Mouse (Mus musculus): Measurements from ENCODE around the gene Elmo2. TPM values are rescaled to one million over a fixed set of nuclear protein-coding genes. Genes with fewer than 3 reads are reported as not detected.
A peak's percentile ranks its signal among the peaks of the same experiment; 100 is the strongest.

The Elmo2 gene
- total and polyA plus RNA-seq, 3 experiments: 17.4 to 27.6 TPM; not detected in 1

DNA sequence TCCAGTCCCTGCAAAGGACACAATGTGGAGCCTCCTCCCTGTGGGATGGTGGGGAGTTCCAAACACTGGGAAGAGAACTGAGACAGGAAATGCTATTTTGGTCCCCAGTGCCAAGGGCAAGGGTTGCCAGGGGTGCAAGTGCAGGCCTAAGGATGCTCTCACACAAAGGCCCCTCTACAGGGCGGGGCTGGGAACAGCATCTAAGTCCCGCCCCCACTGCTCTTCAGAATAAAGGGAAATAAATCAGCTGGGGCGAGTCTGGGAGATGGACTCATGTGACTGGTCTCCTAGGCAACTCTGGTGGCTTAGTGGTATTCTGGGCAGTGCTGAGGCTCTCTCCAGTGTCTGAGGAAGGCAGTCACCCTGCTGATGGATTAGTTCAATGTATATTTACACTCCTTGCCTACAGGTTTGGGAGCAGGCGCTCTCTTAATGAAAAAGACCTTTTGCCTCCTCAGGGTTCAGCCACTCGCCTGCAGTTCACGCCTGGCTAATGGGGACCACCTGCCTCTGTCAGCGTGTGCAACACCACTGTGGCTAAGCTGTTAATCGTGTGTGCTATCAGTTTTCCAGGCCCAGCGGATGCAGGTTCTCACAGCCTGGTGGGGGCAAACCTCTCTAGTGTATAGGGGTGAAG, 9.3 kb downstream of the Elmo2 start:
- peak; percentile 57 for DNase-seq (ENCODE audit: low read depth, low spot score)
- Histone ChIP-seq H3K9ac (ENCODE audit: control insufficient read depth, low read depth, low read length, poor library complexity, severe bottlenecking) (no peak overlapping the region), H3K36me3 (ENCODE audit: control insufficient read depth in 1 of 2, insufficient read depth in 2 of 2, low read length in 2 of 2) (peaks cover 2 to 44% of the 10 kb centered on the region in 2 experiments; a peak in 2 of 4 replicates), H3K4me1 (ENCODE audit: control insufficient read depth in 1 of 2, insufficient read depth in 2 of 2, low read length in 2 of 2) (peaks cover 39 to 51% of the 10 kb centered on the region in 2 experiments), H3K27ac (ENCODE audit: control insufficient read depth, low read depth, low read length) (peak overlapping the region; percentile 11; the same call in 1 of the 2 replicates), H3K79me2 (ENCODE audit: control insufficient read depth, insufficient read depth, low read length, poor library complexity) (peaks cover 3% of the 10 kb centered on the region; the same call in 1 of the 2 replicates), H3K27me3 (ENCODE audit: control insufficient read depth in 1 of 2, insufficient read depth in 2 of 2, low read length in 2 of 2) (no peaks in the 10 kb centered on the region), H3K4me3 (ENCODE audit: control insufficient read depth in 1 of 2, insufficient read depth in 1 of 2, low read depth in 2 of 2, low read length in 2 of 2) (no peak overlapping the region), H3K9me3 (replicated peaks; ENCODE audit: insufficient read depth, low read length) (no peaks in the 10 kb centered on the region)
- TF ChIP-seq ETS1 (IDR thresholded peaks at IDR 0.05; ENCODE audit: low read depth, low read length) (peak; percentile 58; the same call in 1 of the 2 replicates), USF1 (IDR thresholded peaks at IDR 0.05; ENCODE audit: low read depth, low read length) (peak; percentile 67), BHLHE40 (IDR thresholded peaks at IDR 0.05; ENCODE audit: borderline replicate concordance, low read depth, low read length) (peak; percentile 28; the same call in 1 of the 2 replicates), EP300 (IDR thresholded peaks at IDR 0.05; ENCODE audit: low read depth in 1 of 2, low read length in 2 of 2) (no peak)

- peaks cover 2 to 36% of the 10 kb centered on the region in 2 experiments; a peak in 2 of 4 replicates for H3K36me3 ChIP-seq (ENCODE audit: control insufficient read depth in 1 of 2, insufficient read depth in 2 of 2, low read length in 2 of 2)
- no peaks in the 10 kb centered on the region for H3K27me3 ChIP-seq (ENCODE audit: control insufficient read depth in 1 of 2, insufficient read depth in 2 of 2, low read length in 2 of 2)
- DNase-seq (ENCODE audit: low read depth, low spot score): no peak
- TF ChIP-seq GATA1 (IDR thresholded peaks at IDR 0.05; ENCODE audit: low read depth, low read length): no peak
- no peak for TF ChIP-seq MYC (IDR thresholded peaks at IDR 0.05; ENCODE audit: low read depth, low read length)
- TF ChIP-seq E2F4 (IDR thresholded peaks at IDR 0.05; ENCODE audit: borderline replicate concordance, low read depth, low read length): no peak
- no peak for TF ChIP-seq CHD1 (IDR thresholded peaks at IDR 0.05; ENCODE audit: low read depth, low read length)
- no peak for TF ChIP-seq EP300 (IDR thresholded peaks at IDR 0.05; ENCODE audit: low read depth in 1 of 2, low read length in 2 of 2)
- TF ChIP-seq KAT2A (conservative IDR thresholded peaks at IDR 0.05; ENCODE audit: low read depth, low read length): no peak
- no peak for TF ChIP-seq MAFK (IDR thresholded peaks at IDR 0.05; ENCODE audit: borderline replicate concordance, low read depth, low read length)
- TF ChIP-seq MEF2A (IDR thresholded peaks at IDR 0.05; ENCODE audit: extremely low read depth, insufficient replicate concordance, low read depth, low read length, poor library complexity, severe bottlenecking): no peak
- TF ChIP-seq POLR2AphosphoS2 (IDR thresholded peaks at IDR 0.05; ENCODE audit: low read length): no peak
- no peak for TF ChIP-seq ETS1 (IDR thresholded peaks at IDR 0.05; ENCODE audit: low read depth, low read length)
- TF ChIP-seq POLR2A (IDR thresholded peaks at IDR 0.05; ENCODE audit: control insufficient read depth in 1 of 2, insufficient read depth in 1 of 2, low read depth in 1 of 2, low read length in 2 of 2, poor library complexity in 1 of 2): no peak
- TF ChIP-seq ELF1 (IDR thresholded peaks at IDR 0.05; ENCODE audit: low read depth, low read length): no peak
- TF ChIP-seq TBP (IDR thresholded peaks at IDR 0.05; ENCODE audit: low read depth, low read length): no peak
- TF ChIP-seq CTCF (IDR thresholded peaks at IDR 0.05 in 2 of 3, conservative IDR thresholded peaks at IDR 0.05 in 1 of 3; ENCODE audit: control insufficient read depth in 1 of 3, insufficient read depth in 1 of 3, low read depth in 2 of 3, low read length in 3 of 3, poor library complexity in 1 of 3, severe bottlenecking in 1 of 3): no peak
- TF ChIP-seq ZKSCAN1 (IDR thresholded peaks at IDR 0.05; ENCODE audit: low read depth, low read length): no peak
- TF ChIP-seq ZC3H11A (IDR thresholded peaks at IDR 0.05; ENCODE audit: low read depth, low read length): no peak
- H3K4me1 ChIP-seq (ENCODE audit: control insufficient read depth in 1 of 2, insufficient read depth in 2 of 2, low read length in 2 of 2): peaks cover 34 to 44% of the 10 kb centered on the region in 2 experiments
- H3K79me2 ChIP-seq (ENCODE audit: control insufficient read depth, insufficient read depth, low read length, poor library complexity): 0 out of 2 replicates have a peak, but pooled peaks cover under 1% of the 10 kb centered on the region
- no peaks in the 10 kb centered on the region for H3K9me3 ChIP-seq (replicated peaks; ENCODE audit: insufficient read depth, low read length)
- H3K27ac ChIP-seq (ENCODE audit: control insufficient read depth, low read depth, low read length): no peak overlapping the region
- no peak overlapping the region for H3K9ac ChIP-seq (ENCODE audit: control insufficient read depth, low read depth, low read length, poor library complexity, severe bottlenecking)
- H3K4me3 ChIP-seq (ENCODE audit: control insufficient read depth in 1 of 2, insufficient read depth in 1 of 2, low read depth in 2 of 2, low read length in 2 of 2): no peak overlapping the region
Observed at GRCm38 (mm10) chr2:165316204-165316603, 10.1 kb downstream of the Elmo2 start.

Measured in MEL (cell line).